Mouse (Mus musculus): ENCODE results near the gene Tmem115.

- TF ChIP-seq GATA1 (IDR thresholded peaks at IDR 0.05; ENCODE audit: low read length) (no peak), TAL1 (IDR thresholded peaks at IDR 0.05; ENCODE audit: low read length) (no peak)
Measured at GRCm38 (mm10) chr9:107484302-107484701, 49.4 kb upstream of the Tmem115 start.
